Mouse (Mus musculus) liver, embryonic 12.5 days (tissue): ENCODE measurements at regions not wholly inside any gene's neighbourhood (a gene's known extent, or its start where the extent isn't known, plus 50 kb on each side); places are given as distances from the start of the nearest gene placed in this dataset.

ENCODE experiments used
- ATAC-seq: fragments of 200-750 bp; cut with Nextera tagmentation; 2 replicates; pipeline ENCODE4 v1.8.0; 2017; ENCODE audit warnings: moderate number of reproducible peaks, mild to moderate bottlenecking, moderate library complexity
- H3K27ac ChIP-seq: fragments of 300-500 bp; sonication (generic); 2 replicates; pipeline ENCODE4 v1.5.1; 2016; ENCODE audit warnings: mild to moderate bottlenecking
- H3K27me3 ChIP-seq: fragments of 300-500 bp; sonication (generic); replicated peaks from 2 replicates; pipeline ENCODE4 v1.6.1; 2016; ENCODE audit warnings: mild to moderate bottlenecking, moderate library complexity
- H3K36me3 ChIP-seq: fragments of 300-500 bp; sonication (generic); 2 replicates; pipeline ENCODE4 v1.6.1; 2016; ENCODE audit warnings: mild to moderate bottlenecking, moderate library complexity
- H3K4me1 ChIP-seq: fragments of 300-500 bp; sonication (generic); 2 replicates; pipeline ENCODE4 v1.6.1; 2016
- H3K4me2 ChIP-seq: fragments of 300-500 bp; sonication (generic); 2 replicates; pipeline ENCODE4 v1.6.1; 2016; ENCODE audit warnings: mild to moderate bottlenecking, moderate library complexity
- H3K4me3 ChIP-seq: fragments of 300-500 bp; sonication (generic); 2 replicates; pipeline ENCODE4 v1.5.1; 2016; ENCODE audit warnings: mild to moderate bottlenecking, moderate library complexity
- H3K9ac ChIP-seq: fragments of 300-500 bp; sonication (generic); 2 replicates; pipeline ENCODE4 v1.6.1; 2016; ENCODE audit warnings: mild to moderate bottlenecking, moderate library complexity
- H3K9me3 ChIP-seq: fragments of 300-500 bp; sonication (generic); replicated peaks from 2 replicates; pipeline ENCODE4 v1.6.1; 2016; ENCODE audit warnings: mild to moderate bottlenecking, moderate library complexity
- WGBS: fragments of 180-500 bp; shearing (Covaris S2); methylation state at CpG from one replicate; pipeline ENCODE4 v1.1.7; 2016; ENCODE audit not compliant: insufficient replicate concordance; 5-methylcytosine and 5-hydroxymethylcytosine counted together

- Histone ChIP-seq H3K27ac (no peak overlapping the region), H3K9me3 (no peaks in the 10 kb centered on the region), H3K4me1 (no peaks in the 10 kb centered on the region), H3K4me2 (no peak overlapping the region), H3K4me3 (no peak overlapping the region), H3K9ac (no peak overlapping the region), H3K27me3 (no peaks in the 10 kb centered on the region), H3K36me3 (no peaks in the 10 kb centered on the region)
- WGBS: 64% methylated on average over 5 of the region's 5 CpGs
- ATAC-seq: no peak
These were observed 463.6 kb downstream of the Epha4 start for GRCm38 (mm10) chr1:77051239-77051638.

GRCm38 (mm10) chr1:77053837-77054540 lies 460.9 kb downstream of the Epha4 start:
- Histone ChIP-seq H3K4me2 (no peak overlapping the region), H3K9me3 (no peaks in the 10 kb centered on the region), H3K9ac (no peak overlapping the region), H3K27ac (no peak overlapping the region), H3K4me3 (no peak overlapping the region), H3K27me3 (no peaks in the 10 kb centered on the region), H3K36me3 (no peaks in the 10 kb centered on the region), H3K4me1 (no peaks in the 10 kb centered on the region)
- ATAC-seq: no peak
- 41% methylated on average over 4 of the region's 4 CpGs for WGBS

GRCm38 (mm10) chr1:77062468-77062867 lies 452.4 kb downstream of the Epha4 start:
- no peaks in the 10 kb centered on the region for H3K9me3 ChIP-seq

GRCm38 (mm10) chr1:77073071-77073470 lies 441.8 kb downstream of the Epha4 start:
- Histone ChIP-seq H3K27ac (no peak overlapping the region), H3K4me3 (no peak overlapping the region), H3K9ac (no peak overlapping the region), H3K9me3 (no peaks in the 10 kb centered on the region), H3K36me3 (no peaks in the 10 kb centered on the region), H3K27me3 (no peaks in the 10 kb centered on the region), H3K4me2 (no peak overlapping the region), H3K4me1 (no peaks in the 10 kb centered on the region)
- ATAC-seq: no peak
- WGBS: 52% methylated on average over 1 of the region's 1 CpGs

More at GRCm38 (mm10) chr1:77062468-77062867, 452.4 kb downstream of the Epha4 start:
- no peak overlapping the region for H3K27ac ChIP-seq
- H3K27me3 ChIP-seq: no peaks in the 10 kb centered on the region
- H3K4me3 ChIP-seq: no peak overlapping the region
- ATAC-seq: no peak
- H3K36me3 ChIP-seq: no peaks in the 10 kb centered on the region
- 60% methylated on average over 3 of the region's 3 CpGs for WGBS
- H3K4me2 ChIP-seq: no peak overlapping the region
- H3K4me1 ChIP-seq: no peaks in the 10 kb centered on the region
- no peak overlapping the region for H3K9ac ChIP-seq

- WGBS: 72% methylated on average over 13 of the region's 13 CpGs
- Histone ChIP-seq H3K27ac (no peak overlapping the region), H3K4me2 (no peak overlapping the region), H3K27me3 (no peaks in the 10 kb centered on the region), H3K9me3 (no peaks in the 10 kb centered on the region), H3K36me3 (no peaks in the 10 kb centered on the region), H3K4me1 (no peaks in the 10 kb centered on the region), H3K4me3 (no peak overlapping the region), H3K9ac (no peak overlapping the region)
- ATAC-seq: no peak
These were observed 439.7 kb downstream of the Epha4 start for GRCm38 (mm10) chr1:77074926-77075885.

- WGBS: 60% methylated on average over 5 of the region's 5 CpGs
- no peaks in the 10 kb centered on the region for H3K27me3 ChIP-seq
- no peaks in the 10 kb centered on the region for H3K9me3 ChIP-seq
- ATAC-seq: no peak
- no peak overlapping the region for H3K9ac ChIP-seq
- H3K36me3 ChIP-seq: no peaks in the 10 kb centered on the region
- H3K4me2 ChIP-seq: no peak overlapping the region
- H3K4me3 ChIP-seq: no peak overlapping the region
- no peak overlapping the region for H3K27ac ChIP-seq
- H3K4me1 ChIP-seq: no peaks in the 10 kb centered on the region; the same call in 1 of the 2 replicates
These were observed 434.1 kb downstream of the Epha4 start for GRCm38 (mm10) chr1:77080767-77081166.

GRCm38 (mm10) chr1:77081660-77082059 lies 433.2 kb downstream of the Epha4 start:
- Histone ChIP-seq H3K9me3 (no peaks in the 10 kb centered on the region), H3K27me3 (no peaks in the 10 kb centered on the region), H3K27ac (no peak overlapping the region), H3K4me1 (no peaks in the 10 kb centered on the region; the same call in 1 of the 2 replicates), H3K4me2 (no peak overlapping the region), H3K9ac (no peak overlapping the region), H3K4me3 (no peak overlapping the region), H3K36me3 (no peaks in the 10 kb centered on the region)
- no peak; the same call in 1 of the 2 replicates for ATAC-seq
- 54% methylated on average over 7 of the region's 7 CpGs for WGBS

GRCm38 (mm10) chr1:77082410-77082809 lies 432.5 kb downstream of the Epha4 start:
- Histone ChIP-seq H3K27ac (no peak overlapping the region), H3K4me1 (no peaks in the 10 kb centered on the region; the same call in 1 of the 2 replicates), H3K36me3 (no peaks in the 10 kb centered on the region), H3K4me2 (no peak overlapping the region), H3K9ac (no peak overlapping the region), H3K9me3 (no peaks in the 10 kb centered on the region), H3K4me3 (no peak overlapping the region), H3K27me3 (no peaks in the 10 kb centered on the region)
- no peak for ATAC-seq
- 59% methylated on average over 3 of the region's 3 CpGs for WGBS

GRCm38 (mm10) chr1:77093551-77093950 lies 421.3 kb downstream of the Epha4 start:
- 46% methylated on average over 2 of the region's 2 CpGs for WGBS
- no peak overlapping the region for H3K4me2 ChIP-seq
- H3K9me3 ChIP-seq: no peaks in the 10 kb centered on the region
- H3K36me3 ChIP-seq: no peaks in the 10 kb centered on the region
- no peaks in the 10 kb centered on the region for H3K27me3 ChIP-seq
- H3K27ac ChIP-seq: no peak overlapping the region
- no peak overlapping the region for H3K4me3 ChIP-seq
- ATAC-seq: no peak
- no peak overlapping the region for H3K9ac ChIP-seq
- no peaks in the 10 kb centered on the region for H3K4me1 ChIP-seq

- no peak overlapping the region for H3K9ac ChIP-seq
- H3K36me3 ChIP-seq: no peaks in the 10 kb centered on the region
- no peak overlapping the region for H3K4me3 ChIP-seq
- H3K27ac ChIP-seq: no peak overlapping the region
- H3K27me3 ChIP-seq: no peaks in the 10 kb centered on the region
- H3K4me1 ChIP-seq: no peaks in the 10 kb centered on the region
- no peak for ATAC-seq
- H3K9me3 ChIP-seq: no peaks in the 10 kb centered on the region
- no peak overlapping the region for H3K4me2 ChIP-seq
- 67% methylated on average over 12 of the region's 12 CpGs for WGBS
These were observed 413.1 kb downstream of the Epha4 start for GRCm38 (mm10) chr1:77101726-77102272.

- Histone ChIP-seq H3K4me2 (no peak overlapping the region), H3K36me3 (no peaks in the 10 kb centered on the region), H3K27ac (no peak overlapping the region), H3K4me1 (no peaks in the 10 kb centered on the region), H3K4me3 (no peak overlapping the region), H3K9me3 (no peaks in the 10 kb centered on the region), H3K27me3 (no peaks in the 10 kb centered on the region), H3K9ac (no peak overlapping the region)
- 57% methylated on average over 13 of the region's 13 CpGs for WGBS
- ATAC-seq: no peak
These were observed 412.3 kb downstream of the Epha4 start for GRCm38 (mm10) chr1:77102421-77103133.
